ENCODE assay signal across 22 mouse cellular contexts in the genomic region with DNA sequence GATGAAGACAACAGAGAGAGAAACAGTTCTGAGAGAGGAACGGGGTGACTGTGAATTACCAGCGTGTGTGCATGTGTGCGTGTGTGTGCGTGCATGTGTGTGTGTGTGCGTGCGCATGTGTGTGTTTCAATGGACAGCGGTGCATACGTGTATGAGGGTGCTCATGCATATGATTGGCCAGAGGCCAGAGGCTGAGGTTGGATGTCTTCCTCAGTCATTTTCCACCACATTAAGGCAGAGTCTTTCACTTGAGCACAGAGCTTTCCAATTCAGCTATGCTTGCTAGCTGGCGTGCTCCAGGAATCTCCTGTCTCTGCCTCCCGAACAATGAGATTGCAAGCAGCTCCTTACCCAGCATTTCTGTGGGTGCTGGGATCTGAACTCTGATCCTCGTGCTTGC.
DNase-seq lines count a peak whose midpoint lies in the region; ATAC-seq lines count a peak whose summit lies in the region.
"Had no signal": no experiment of that assay in that cellular context is flagged by ENCODE, and none has a peak within 500 bp of the region (broad histone marks: within the 10 kb centered on the region; RNA-seq: fewer than 3 reads in every experiment).

No protein-coding gene starts in this region.

- no peaks in the 10 kb centered on the region for H3K27me3 ChIP-seq in hindbrain, embryonic 13.5 days
- H3K27me3 ChIP-seq in hindbrain, embryonic 10.5 days (ENCODE audit: insufficient read depth, poor library complexity, severe bottlenecking) = no peaks in the 10 kb centered on the region
- H3K27me3 ChIP-seq in hindbrain, embryonic 14.5 days (ENCODE audit: control insufficient read depth, insufficient read depth, low read length) = no peaks in the 10 kb centered on the region
- H3K27me3 ChIP-seq in hindbrain, embryonic 12.5 days = no peaks in the 10 kb centered on the region; the same call in 1 of the 2 replicates
- H3K27me3 ChIP-seq in midbrain, embryonic 11.5 days (ENCODE audit: control insufficient read depth, insufficient read depth, low read length) = no peaks in the 10 kb centered on the region
- no peaks in the 10 kb centered on the region for H3K27me3 ChIP-seq in midbrain, embryonic 13.5 days
- H3K27me3 ChIP-seq: CH12.LX, Patski had no signal

- H3K4me1 ChIP-seq in hindbrain, embryonic 13.5 days (replicated peaks) = peaks cover 24% of the 10 kb centered on the region
- H3K4me1 ChIP-seq in hindbrain, embryonic 10.5 days (replicated peaks) = peaks cover 9% of the 10 kb centered on the region
- H3K4me1 ChIP-seq in hindbrain, embryonic 14.5 days (replicated peaks; ENCODE audit: control insufficient read depth, insufficient read depth, low read length) = peaks cover 16% of the 10 kb centered on the region; the same call in 1 of the 2 replicates
- peaks cover 23% of the 10 kb centered on the region for H3K4me1 ChIP-seq in hindbrain, embryonic 12.5 days
- H3K4me1 ChIP-seq in midbrain, embryonic 11.5 days (ENCODE audit: control insufficient read depth, insufficient read depth, low read length) = peaks cover 2% of the 10 kb centered on the region; the same call in 1 of the 2 replicates
- H3K4me1 ChIP-seq in midbrain, embryonic 13.5 days (replicated peaks) = peaks cover 19% of the 10 kb centered on the region; the same call in 1 of the 2 replicates

- DNase-seq in heart, adult 11 months = peak; percentile 61
- DNase-seq in heart, adult 9 months (ENCODE audit: low spot score in 2 of 2) = no peak
- DNase-seq in hindbrain, embryonic 10.5 days (ENCODE audit: low spot score) = no peak
- no peak for DNase-seq in hindbrain, embryonic 14.5 days (ENCODE audit: low spot score)
- peak; percentile 65 for DNase-seq in midbrain, embryonic 11.5 days (ENCODE audit: low spot score, missing footprints)
- DNase-seq: adrenal gland, adult 2 months; adrenal gland, adult 8-10 months; adrenal gland, postnatal 10 days; adrenal gland, postnatal 14 days; adrenal gland, postnatal 25 days; adrenal gland, postnatal 36 days; B cell, adult 2 months; cerebellum, adult 11 months; cerebellum, adult 11-12 months had no signal

- no peak overlapping the region for H3K9ac ChIP-seq in hindbrain, embryonic 13.5 days
- no peak overlapping the region for H3K9ac ChIP-seq in hindbrain, embryonic 14.5 days
- H3K9ac ChIP-seq in hindbrain, embryonic 12.5 days = no peak overlapping the region
- no peak overlapping the region for H3K9ac ChIP-seq in midbrain, embryonic 11.5 days (ENCODE audit: low read length)
- H3K9ac ChIP-seq in midbrain, embryonic 13.5 days (replicated peaks) = no peak overlapping the region

- no peaks in the 10 kb centered on the region for H3K36me3 ChIP-seq in hindbrain, embryonic 13.5 days
- H3K36me3 ChIP-seq in hindbrain, embryonic 10.5 days = no peaks in the 10 kb centered on the region
- H3K36me3 ChIP-seq in hindbrain, embryonic 14.5 days (replicated peaks; ENCODE audit: control insufficient read depth, insufficient read depth) = no peaks in the 10 kb centered on the region
- H3K36me3 ChIP-seq in hindbrain, embryonic 12.5 days = no peaks in the 10 kb centered on the region
- no peaks in the 10 kb centered on the region for H3K36me3 ChIP-seq in midbrain, embryonic 11.5 days (ENCODE audit: control insufficient read depth, insufficient read depth, low read length)
- no peaks in the 10 kb centered on the region for H3K36me3 ChIP-seq in midbrain, embryonic 13.5 days
- H3K36me3 ChIP-seq: G1E had no signal

- H3K4me2 ChIP-seq in hindbrain, embryonic 13.5 days = no peak overlapping the region
- no peak overlapping the region for H3K4me2 ChIP-seq in hindbrain, embryonic 14.5 days (replicated peaks)
- H3K4me2 ChIP-seq in hindbrain, embryonic 12.5 days (replicated peaks) = no peak overlapping the region
- no peak overlapping the region for H3K4me2 ChIP-seq in midbrain, embryonic 11.5 days
- no peak overlapping the region for H3K4me2 ChIP-seq in midbrain, embryonic 13.5 days (replicated peaks)

- no peak for ATAC-seq in hindbrain, embryonic 13.5 days (ENCODE audit: low FRiP score)
- no peak for ATAC-seq in hindbrain, embryonic 14.5 days (ENCODE audit: low FRiP score)
- no peak for ATAC-seq in hindbrain, embryonic 12.5 days (ENCODE audit: low FRiP score)
- no peak for ATAC-seq in midbrain, embryonic 11.5 days (ENCODE audit: low FRiP score)
- no peak for ATAC-seq in midbrain, embryonic 13.5 days
- ATAC-seq: activated CD4-positive, CD25-positive, alpha-beta regulatory T cell, adult 4 months; CD4-positive, CD25-positive, alpha-beta regulatory T cell, adult 4 months; Patski had no signal

- H3K4me3 ChIP-seq in hindbrain, embryonic 13.5 days = no peak overlapping the region
- H3K4me3 ChIP-seq in hindbrain, embryonic 10.5 days = no peak overlapping the region
- H3K4me3 ChIP-seq in hindbrain, embryonic 14.5 days (replicated peaks; ENCODE audit: low read length) = no peak overlapping the region
- no peak overlapping the region for H3K4me3 ChIP-seq in hindbrain, embryonic 12.5 days
- H3K4me3 ChIP-seq in midbrain, embryonic 11.5 days (ENCODE audit: low read depth, low read length) = no peak overlapping the region
- H3K4me3 ChIP-seq in midbrain, embryonic 13.5 days (replicated peaks) = no peak overlapping the region

- no peaks in the 10 kb centered on the region for H3K9me3 ChIP-seq in hindbrain, embryonic 13.5 days
- no peaks in the 10 kb centered on the region; the same call in 1 of the 2 replicates for H3K9me3 ChIP-seq in hindbrain, embryonic 10.5 days
- peaks cover 4% of the 10 kb centered on the region; the same call in 1 of the 2 replicates for H3K9me3 ChIP-seq in hindbrain, embryonic 14.5 days (ENCODE audit: control insufficient read depth, low read length)
- H3K9me3 ChIP-seq in hindbrain, embryonic 12.5 days (replicated peaks) = no peaks in the 10 kb centered on the region
- H3K9me3 ChIP-seq in midbrain, embryonic 11.5 days (ENCODE audit: control insufficient read depth, low read length) = no peaks in the 10 kb centered on the region; the same call in 1 of the 2 replicates
- no peaks in the 10 kb centered on the region for H3K9me3 ChIP-seq in midbrain, embryonic 13.5 days

- peak overlapping the region; percentile 64 for H3K27ac ChIP-seq in hindbrain, embryonic 13.5 days
- no peak overlapping the region for H3K27ac ChIP-seq in hindbrain, embryonic 10.5 days
- peak overlapping the region; percentile 64; the same call in 1 of the 2 replicates for H3K27ac ChIP-seq in hindbrain, embryonic 14.5 days
- no peak overlapping the region for H3K27ac ChIP-seq in hindbrain, embryonic 12.5 days
- H3K27ac ChIP-seq in midbrain, embryonic 11.5 days (ENCODE audit: low read depth, low read length) = no peak overlapping the region
- H3K27ac ChIP-seq in midbrain, embryonic 13.5 days = no peak overlapping the region

- 90% methylated on average over 11 of the region's 11 CpGs for WGBS in hindbrain, embryonic 13.5 days
- WGBS in hindbrain, embryonic 10.5 days = 95% methylated on average over 11 of the region's 11 CpGs
- WGBS in hindbrain, embryonic 14.5 days = 87% methylated on average over 11 of the region's 11 CpGs
- WGBS in hindbrain, embryonic 12.5 days = 94% methylated on average over 11 of the region's 11 CpGs
- WGBS in midbrain, embryonic 11.5 days = 95% methylated on average over 11 of the region's 11 CpGs
- WGBS in midbrain, embryonic 13.5 days = 91% methylated on average over 11 of the region's 11 CpGs

Comparison
In these comparisons a context has a peak if more than half of its experiments do, and no peak if none do; other contexts are left out.
1. DNase-seq: peak in heart, adult 11 months (single experiment) and midbrain, embryonic 11.5 days (single experiment); none in heart, adult 9 months (0 of 2), hindbrain, embryonic 10.5 days (single experiment) and hindbrain, embryonic 14.5 days (single experiment).
2. H3K27ac ChIP-seq: peak in hindbrain, embryonic 13.5 days (single experiment) and hindbrain, embryonic 14.5 days (single experiment); none in hindbrain, embryonic 10.5 days (single experiment), hindbrain, embryonic 12.5 days (single experiment), midbrain, embryonic 11.5 days (single experiment) and midbrain, embryonic 13.5 days (single experiment).